Mouse (Mus musculus) E14TG2a.4 (cell line): ENCODE results near the gene Myh7.
A peak's percentile ranks its signal among the peaks of the same experiment; 100 is the strongest.

ENCODE experiments used
- H3K27me3 ChIP-seq: 2 replicates; pipeline ENCODE4 v1.6.1; 2014; ENCODE audit warnings: low read length, control low read depth; ENCODE audit not compliant: insufficient read depth
- H3K36me3 ChIP-seq: 2 replicates; pipeline ENCODE4 v1.6.1; 2014; ENCODE audit warnings: low read length, control low read depth; ENCODE audit not compliant: insufficient read depth
- H3K4me1 ChIP-seq: replicated peaks from 2 replicates; pipeline ENCODE4 v1.6.1; 2014; ENCODE audit warnings: low read depth, low read length, control low read depth
- H3K4me3 ChIP-seq: replicated peaks from 2 replicates; pipeline ENCODE4 v1.5.1; 2014; ENCODE audit warnings: mild to moderate bottlenecking, low read length
- H3K9me3 ChIP-seq: 2 replicates; pipeline ENCODE4 v1.6.1; 2014; ENCODE audit warnings: low read length, control low read depth
- CTCF ChIP-seq: conservative IDR thresholded peaks from 2 replicates; pipeline ENCODE4 v1.5.1; 2014; ENCODE audit warnings: low read length
- NANOG ChIP-seq: IDR thresholded peaks from 2 replicates; pipeline ENCODE4 v1.6.1; 2014; ENCODE audit warnings: borderline replicate concordance, low read length, mixed read lengths
- POU5F1 ChIP-seq: IDR thresholded peaks from 2 replicates; pipeline ENCODE4 v1.6.1; 2014; ENCODE audit warnings: low read length, borderline replicate concordance

Gene Myh7

GRCm38 (mm10) chr14:54930431-54930830 lies 64.0 kb downstream of the Myh7 start:
- no peaks in the 10 kb centered on the region for H3K36me3 ChIP-seq
- no peak overlapping the region for H3K4me3 ChIP-seq
- peaks cover 46% of the 10 kb centered on the region for H3K27me3 ChIP-seq
- TF ChIP-seq POU5F1: no peak
- no peak for TF ChIP-seq NANOG
- TF ChIP-seq CTCF: no peak
- no peaks in the 10 kb centered on the region for H3K9me3 ChIP-seq
- peaks cover 76% of the 10 kb centered on the region for H3K4me1 ChIP-seq

- H3K4me3 ChIP-seq: no peak overlapping the region; the same call in 1 of the 2 replicates
- no peaks in the 10 kb centered on the region for H3K9me3 ChIP-seq
- peaks cover 76% of the 10 kb centered on the region for H3K4me1 ChIP-seq
- H3K27me3 ChIP-seq: peaks cover 46% of the 10 kb centered on the region
- TF ChIP-seq CTCF (no peak), POU5F1 (no peak), NANOG (no peak)
- H3K36me3 ChIP-seq: no peaks in the 10 kb centered on the region
These were observed 64.6 kb downstream of the Myh7 start for GRCm38 (mm10) chr14:54929801-54930200.

- peaks cover 4% of the 10 kb centered on the region; the same call in 1 of the 2 replicates for H3K36me3 ChIP-seq
- TF ChIP-seq POU5F1 (no peak), CTCF (no peak), NANOG (no peak)
These were observed 67.1 kb downstream of the Myh7 start for GRCm38 (mm10) chr14:54927296-54927695.

GRCm38 (mm10) chr14:54926401-54927158 lies 67.8 kb downstream of the Myh7 start:
- peaks cover 11% of the 10 kb centered on the region; the same call in 1 of the 2 replicates for H3K36me3 ChIP-seq
- H3K4me1 ChIP-seq: peaks cover 70% of the 10 kb centered on the region
- H3K4me3 ChIP-seq: peak overlapping the region; percentile 87
- H3K9me3 ChIP-seq: no peaks in the 10 kb centered on the region
- H3K27me3 ChIP-seq: peaks cover 41% of the 10 kb centered on the region
- no peak for TF ChIP-seq POU5F1
- TF ChIP-seq NANOG: no peak
- TF ChIP-seq CTCF: no peak

More at GRCm38 (mm10) chr14:54927296-54927695, 67.1 kb downstream of the Myh7 start:
- Histone ChIP-seq H3K4me1 (peaks cover 77% of the 10 kb centered on the region), H3K27me3 (peaks cover 37% of the 10 kb centered on the region), H3K9me3 (no peaks in the 10 kb centered on the region), H3K4me3 (peak overlapping the region; percentile 87)

GRCm38 (mm10) chr14:54925349-54926342 lies 68.8 kb downstream of the Myh7 start, which contains the start of gene Efs:
Gene Efs (minus strand): TSS chr14:54926126.
- peaks cover 66% of the 10 kb centered on the region for H3K4me1 ChIP-seq
- TF ChIP-seq POU5F1: no peak
- no peak for TF ChIP-seq NANOG
- TF ChIP-seq CTCF: no peak
- no peaks in the 10 kb centered on the region for H3K9me3 ChIP-seq
- peaks cover 41% of the 10 kb centered on the region for H3K27me3 ChIP-seq
- H3K36me3 ChIP-seq: peaks cover 19% of the 10 kb centered on the region
- peak within 1 kb of the TSS; percentile 87 for H3K4me3 ChIP-seq

- Histone ChIP-seq H3K27me3 (peaks cover 41% of the 10 kb centered on the region), H3K4me3 (peak overlapping the region; percentile 87), H3K4me1 (peaks cover 66% of the 10 kb centered on the region), H3K9me3 (no peaks in the 10 kb centered on the region), H3K36me3 (peaks cover 28% of the 10 kb centered on the region)
- TF ChIP-seq POU5F1 (no peak), CTCF (no peak), NANOG (no peak)
These were observed 69.6 kb downstream of the Myh7 start for GRCm38 (mm10) chr14:54924641-54925348.
